Mouse (Mus musculus) CD4-positive, CD25-positive, alpha-beta regulatory T cell, adult 2 months (primary cell): ENCODE data around the gene Larp4b.

Experiments used
- DNase-seq: peaks from one replicate; pipeline ENCODE4 v3.0.0-alpha.2; 2012; ENCODE audit warnings: low read depth, low spot score

Larp4b gene

GRCm38 (mm10) chr13:9178270-9178669 lies 84.6 kb downstream of the Larp4b start:
- DNase-seq: no peak

GRCm38 (mm10) chr13:9178718-9179117 lies 85.0 kb downstream of the Larp4b start:
- DNase-seq: no peak

GRCm38 (mm10) chr13:9180221-9180620 lies 86.5 kb downstream of the Larp4b start:
- DNase-seq: peak; percentile 54

GRCm38 (mm10) chr13:9181106-9181505 lies 87.4 kb downstream of the Larp4b start:
- DNase-seq: no peak

- DNase-seq: peak; percentile 88
Observed at GRCm38 (mm10) chr13:9181666-9182264, 88.1 kb downstream of the Larp4b start.

DNA sequence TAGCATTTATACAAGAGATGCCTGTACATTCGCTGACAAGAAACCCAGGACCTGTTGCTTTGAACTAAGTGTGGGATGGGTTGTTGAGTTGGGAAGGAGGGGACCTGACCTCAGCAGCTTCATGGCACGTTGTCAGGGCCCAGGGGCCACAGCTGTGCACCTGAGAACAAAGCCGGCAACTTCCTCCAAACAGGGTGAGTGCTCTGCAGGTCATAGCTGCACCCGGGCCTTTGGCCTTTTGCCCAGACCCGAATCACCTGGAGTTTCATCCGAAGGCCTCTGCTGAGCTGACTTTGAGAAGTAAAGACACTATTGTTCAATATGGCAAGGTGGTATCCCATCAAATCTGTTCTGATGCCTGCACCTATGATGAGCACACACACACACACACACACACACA lies 90.6 kb downstream of the Larp4b start:
- DNase-seq: no peak

- no peak for DNase-seq
Observed at GRCm38 (mm10) chr13:9184716-9185115, 91.0 kb downstream of the Larp4b start.

DNA sequence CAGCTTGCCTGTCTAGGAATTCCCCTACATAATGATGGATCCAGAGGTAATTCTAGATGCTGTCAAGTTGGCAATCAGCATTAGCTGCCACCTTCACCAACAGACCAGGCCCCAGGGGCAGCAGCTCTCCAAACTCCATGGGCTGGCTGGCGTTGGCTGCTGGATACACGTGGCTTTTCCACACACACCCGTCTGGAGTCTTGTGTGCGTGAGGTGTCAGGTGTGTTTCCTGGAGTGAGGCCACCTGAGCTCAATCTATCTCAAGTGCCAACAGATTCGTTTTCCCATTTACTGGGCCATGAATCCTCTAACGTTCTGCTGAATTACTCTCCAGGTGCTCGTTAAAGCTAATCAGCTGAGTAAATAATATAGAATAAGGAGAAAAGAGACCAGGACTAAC lies 93.5 kb downstream of the Larp4b start:
- no peak for DNase-seq

- DNase-seq: no peak
Observed at GRCm38 (mm10) chr13:9187566-9188530, 94.2 kb downstream of the Larp4b start.

DNA sequence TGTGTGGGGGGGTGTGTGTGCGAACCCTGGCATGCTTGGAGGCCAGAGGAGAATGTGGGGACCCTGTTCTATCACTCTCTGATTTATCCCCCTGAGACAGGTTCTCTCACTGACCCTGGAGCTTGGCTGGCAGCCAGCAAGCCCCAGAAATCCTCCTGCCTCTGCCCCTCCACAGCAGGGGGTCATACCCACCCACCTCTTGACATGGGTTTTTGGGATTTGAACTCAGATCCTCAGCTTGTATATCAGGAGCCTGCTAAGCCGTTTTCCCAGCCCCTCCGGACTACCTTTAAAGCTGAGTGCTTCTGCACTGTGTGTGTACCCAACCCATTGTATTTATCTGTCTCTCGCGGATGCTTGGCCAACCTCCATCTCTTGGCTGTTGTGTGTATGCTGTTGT lies 95.8 kb downstream of the Larp4b start:
- DNase-seq: no peak

DNA sequence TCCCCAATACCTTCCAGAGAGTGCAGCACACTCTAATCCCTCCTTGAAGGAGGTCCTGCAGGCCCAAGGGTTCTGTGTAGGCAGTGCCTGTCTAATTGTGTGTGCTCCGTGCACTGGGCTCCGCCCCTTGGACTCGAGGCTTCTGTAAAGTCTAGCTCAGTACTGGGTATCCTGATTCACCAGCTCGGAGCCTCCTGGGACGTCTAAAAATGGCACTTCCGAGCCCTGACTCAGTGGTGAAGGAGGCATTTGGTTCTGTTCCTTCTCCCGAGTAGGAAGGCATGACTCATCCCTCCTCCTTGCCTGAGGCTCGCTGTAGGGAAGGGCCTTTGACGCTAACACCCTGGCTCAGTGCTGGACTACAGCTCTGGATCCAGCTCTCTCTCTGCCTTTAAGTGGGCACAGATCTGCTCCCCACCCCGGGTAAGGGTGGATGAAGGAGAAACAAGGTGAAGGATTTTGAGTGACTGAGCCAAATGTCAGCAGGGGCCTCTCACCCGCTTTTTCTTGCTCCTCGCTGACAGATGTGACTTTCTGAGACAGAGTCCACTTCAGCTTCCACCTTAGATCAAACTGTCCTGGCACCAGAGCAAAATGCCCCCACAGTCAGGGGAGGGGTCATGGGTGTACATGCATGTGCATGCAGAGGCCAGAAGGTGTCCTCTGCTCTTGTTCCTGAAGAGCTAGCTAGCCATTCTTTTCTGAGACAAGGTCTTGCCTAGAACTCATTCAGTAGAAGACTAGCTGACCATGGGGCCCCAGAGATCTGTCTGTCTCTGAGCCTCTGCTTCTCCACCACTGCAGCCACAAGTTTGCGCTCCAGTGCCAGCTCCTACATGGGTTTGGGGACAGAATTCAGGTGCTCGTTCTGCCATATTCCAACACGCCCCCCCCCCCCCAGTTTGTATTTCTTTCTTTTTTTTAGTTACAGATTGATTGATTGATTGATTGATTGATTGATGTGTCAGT lies 97.8 kb downstream of the Larp4b start:
- DNase-seq: no peak

DNA sequence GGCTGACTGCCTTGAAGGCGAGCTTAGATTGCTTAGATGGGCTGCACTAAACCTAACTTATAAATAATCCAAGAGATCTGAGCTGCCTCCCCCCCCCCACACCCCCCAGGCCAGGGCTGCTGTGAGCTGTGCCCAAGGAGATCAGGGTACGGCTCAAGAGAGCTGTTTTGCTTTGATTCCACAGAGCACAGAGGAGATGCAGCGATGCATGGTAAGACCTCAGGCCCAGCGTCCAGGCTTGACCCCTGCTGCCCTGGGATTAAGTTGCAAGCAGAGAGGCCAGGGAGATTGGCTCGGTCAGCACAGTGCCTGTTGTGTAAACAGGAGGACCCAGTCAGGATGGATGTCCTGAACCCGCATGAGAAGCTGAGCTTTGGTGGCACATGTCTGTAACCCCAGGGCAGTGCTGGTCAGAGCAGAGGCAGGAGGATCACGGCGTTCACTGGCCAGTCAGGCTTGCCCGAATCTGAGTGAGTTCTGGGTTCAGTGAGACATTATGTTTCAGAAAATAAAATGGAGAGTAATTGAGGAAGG lies 99.2 kb downstream of the Larp4b start:
- no peak for DNase-seq

DNA sequence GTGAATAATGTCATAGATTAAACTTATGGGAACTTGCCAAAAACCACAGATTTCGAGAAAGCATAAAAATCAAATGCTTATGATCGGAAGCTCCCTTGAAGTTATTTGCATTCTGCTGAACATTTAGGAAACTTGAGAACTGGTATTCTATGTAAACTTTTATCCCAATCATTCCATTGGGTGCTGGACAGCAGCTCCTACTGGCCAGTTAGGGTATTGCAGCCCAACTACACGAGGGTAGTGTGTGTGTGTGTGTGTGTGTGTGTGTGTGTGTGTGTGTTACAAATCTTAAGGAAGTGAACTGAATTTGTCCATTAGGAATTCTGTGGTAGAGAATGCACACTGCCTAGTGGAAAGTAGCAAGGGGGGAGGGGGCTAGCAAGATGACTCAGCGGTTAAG lies 101.0 kb downstream of the Larp4b start:
- DNase-seq: peak; percentile 49

GRCm38 (mm10) chr13:9195565-9195964 lies 101.9 kb downstream of the Larp4b start:
- no peak for DNase-seq

GRCm38 (mm10) chr13:9198106-9198505 lies 104.4 kb downstream of the Larp4b start:
- no peak for DNase-seq

GRCm38 (mm10) chr13:9198728-9199464 lies 105.2 kb downstream of the Larp4b start:
- no peak for DNase-seq

DNA sequence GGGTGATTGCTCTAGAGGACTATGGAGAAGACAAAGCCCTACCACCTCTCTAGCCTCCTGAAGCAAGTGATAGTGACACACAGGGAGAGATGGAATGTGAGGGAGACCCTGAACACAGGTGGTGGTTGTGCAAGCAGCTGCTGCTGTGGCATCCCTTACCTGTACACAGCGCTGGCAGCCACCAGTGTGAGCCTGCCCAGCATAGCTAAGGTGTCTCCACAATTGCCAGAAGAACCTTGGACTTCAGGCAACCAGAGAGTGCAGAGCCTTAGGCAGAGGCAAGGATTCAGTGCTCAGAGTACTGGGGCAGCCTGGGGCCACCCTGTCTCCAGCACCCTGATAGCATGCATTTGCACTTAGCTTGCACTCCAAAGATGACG lies 105.8 kb downstream of the Larp4b start:
- DNase-seq: no peak

DNA sequence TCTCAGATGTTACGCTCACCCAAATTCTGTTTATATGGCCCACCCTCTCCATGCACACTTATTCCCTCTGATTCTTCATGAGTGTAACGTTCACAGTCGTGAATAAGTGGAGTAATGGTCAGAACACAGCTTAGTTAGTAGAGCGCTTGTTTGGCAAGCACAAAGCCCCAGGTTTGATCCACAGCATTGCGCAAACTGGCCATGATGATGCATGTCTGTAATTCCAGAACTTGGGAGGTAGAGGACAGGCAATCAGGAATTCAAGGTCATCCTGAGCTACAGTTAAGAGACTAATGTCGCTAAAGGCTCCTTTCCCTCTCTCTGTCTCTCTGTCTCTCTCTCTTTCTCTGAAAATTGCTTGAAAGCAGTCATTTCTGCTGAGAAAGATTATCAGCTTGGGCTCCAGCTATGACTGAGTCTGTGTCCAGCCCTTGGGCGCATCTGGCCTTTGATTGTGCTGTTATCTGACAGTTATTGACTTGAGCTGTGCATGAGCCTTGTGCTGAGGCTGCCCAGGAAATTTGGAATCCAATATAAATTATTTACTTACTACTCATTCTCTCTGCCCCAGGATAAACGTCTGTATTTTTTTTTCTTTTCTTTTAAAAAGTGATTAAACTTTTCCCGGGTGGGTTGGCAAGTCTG lies 129.2 kb downstream of the Larp4b start:
- no peak for DNase-seq
